Mouse (Mus musculus) embryonic facial prominence, embryonic 13.5 days (tissue): Measurements from ENCODE around the gene Tbc1d10c. TPM values are rescaled to one million over a fixed set of nuclear protein-coding genes. Genes with fewer than 3 reads are reported as not detected.

ENCODE experiments used
- ATAC-seq: fragments of 200-750 bp; cut with Nextera tagmentation; 2 replicates; pipeline ENCODE4 v1.8.0; 2017; ENCODE audit warnings: low read depth; ENCODE audit not compliant: insufficient number of reproducible peaks, insufficient read depth, low FRiP score, low TSS enrichment
- H3K27ac ChIP-seq: fragments of 300-500 bp; sonication (generic); 2 replicates; pipeline ENCODE4 v1.5.1; 2015; ENCODE audit warnings: moderate library complexity, mild to moderate bottlenecking, inconsistent platforms
- H3K27me3 ChIP-seq: fragments of 300-500 bp; sonication (generic); 2 replicates; pipeline ENCODE4 v1.6.1; 2015; ENCODE audit warnings: mild to moderate bottlenecking, inconsistent platforms
- H3K36me3 ChIP-seq: fragments of 300-500 bp; sonication (generic); 2 replicates; pipeline ENCODE4 v1.6.1; 2015; ENCODE audit warnings: mild to moderate bottlenecking, inconsistent platforms
- H3K4me1 ChIP-seq: fragments of 300-500 bp; sonication (generic); 2 replicates; pipeline ENCODE4 v1.6.1; 2015; ENCODE audit warnings: inconsistent platforms
- H3K4me2 ChIP-seq: fragments of 300-500 bp; sonication (generic); 2 replicates; pipeline ENCODE4 v1.6.1; 2015; ENCODE audit warnings: moderate library complexity, mild to moderate bottlenecking, inconsistent platforms
- H3K4me3 ChIP-seq: fragments of 300-500 bp; sonication (generic); 2 replicates; pipeline ENCODE4 v1.5.1; 2015; ENCODE audit warnings: mild to moderate bottlenecking, inconsistent platforms
- H3K9ac ChIP-seq: fragments of 300-500 bp; sonication (generic); 2 replicates; pipeline ENCODE4 v1.6.1; 2015; ENCODE audit warnings: mild to moderate bottlenecking, inconsistent platforms
- H3K9me3 ChIP-seq: fragments of 300-500 bp; sonication (generic); 2 replicates; pipeline ENCODE4 v1.6.1; 2016; ENCODE audit warnings: inconsistent platforms
- WGBS: fragments of 180-500 bp; shearing (Covaris S2); methylation state at CpG from one replicate; pipeline ENCODE4 v1.1.7; 2015; ENCODE audit warnings: mixed read lengths; 5-methylcytosine and 5-hydroxymethylcytosine counted together
- polyA plus RNA-seq: library from polyadenylated mRNA; unstranded; fragments of >200 nt; fragmentation: Nextera tagmentation; extraction: Ambion mirVana; gene quantifications from 2 replicates; pipeline ENCODE4 v1.2.1, GENCODE M21; 2015

The Tbc1d10c gene
- polyA plus RNA-seq, 1 experiment from 2014 or later: 3.1 TPM

DNA sequence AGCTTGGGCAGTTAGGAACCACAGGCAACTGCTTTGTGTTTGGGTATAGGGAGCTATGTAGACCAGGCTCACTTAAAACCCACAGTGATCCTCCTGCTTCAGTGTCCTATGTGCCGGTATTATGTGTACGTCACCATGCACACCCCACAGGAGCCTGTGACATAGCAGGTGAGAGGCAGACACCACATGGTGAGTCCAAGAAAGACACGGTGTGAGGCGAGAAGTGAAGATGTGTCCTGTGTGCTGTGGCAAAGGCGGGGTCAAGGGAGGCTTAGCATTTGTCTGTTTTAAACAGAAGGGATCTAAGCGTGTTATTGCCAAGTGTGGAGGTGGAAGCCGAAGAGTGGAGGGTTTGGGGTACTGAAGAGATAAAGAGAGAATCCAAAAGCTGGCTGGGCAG, 35.7 kb upstream of the Tbc1d10c start:
- Histone ChIP-seq H3K4me2 (no peak overlapping the region), H3K4me1 (peaks cover 23% of the 10 kb centered on the region), H3K9me3 (no peaks in the 10 kb centered on the region), H3K9ac (no peak overlapping the region), H3K36me3 (peaks cover 19% of the 10 kb centered on the region), H3K27ac (no peak overlapping the region), H3K27me3 (peaks cover 10% of the 10 kb centered on the region), H3K4me3 (no peak overlapping the region)
- ATAC-seq: no peak
- WGBS: 92% methylated on average over 7 of the region's 7 CpGs

DNA sequence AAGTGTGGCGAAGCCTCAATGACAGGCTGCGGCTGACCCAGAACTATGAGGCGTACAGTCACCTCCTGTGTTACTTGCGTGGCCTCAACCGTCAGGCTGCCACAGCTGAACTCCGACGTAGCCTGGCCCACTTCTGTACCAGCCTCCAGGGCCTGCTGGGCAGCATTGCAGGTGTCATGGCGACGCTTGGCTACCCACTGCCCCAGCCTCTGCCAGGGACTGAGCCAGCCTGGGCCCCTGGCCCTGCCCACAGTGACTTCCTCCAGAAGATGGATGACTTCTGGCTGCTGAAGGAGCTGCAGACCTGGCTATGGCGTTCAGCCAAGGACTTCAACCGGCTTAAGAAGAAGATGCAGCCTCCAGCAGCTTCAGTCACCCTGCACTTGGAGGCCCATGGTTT, 31.1 kb upstream of the Tbc1d10c start:
- Histone ChIP-seq H3K27me3 (no peaks in the 10 kb centered on the region), H3K9me3 (no peaks in the 10 kb centered on the region), H3K36me3 (peaks cover 24% of the 10 kb centered on the region), H3K9ac (0 out of 2 replicates have a peak overlapping the region, but pooled peaks have one; percentile 11), H3K27ac (no peak overlapping the region), H3K4me1 (peaks cover 50% of the 10 kb centered on the region), H3K4me3 (no peak overlapping the region), H3K4me2 (no peak overlapping the region)
- no peak for ATAC-seq
- 82% methylated on average over 11 of the region's 11 CpGs for WGBS

DNA sequence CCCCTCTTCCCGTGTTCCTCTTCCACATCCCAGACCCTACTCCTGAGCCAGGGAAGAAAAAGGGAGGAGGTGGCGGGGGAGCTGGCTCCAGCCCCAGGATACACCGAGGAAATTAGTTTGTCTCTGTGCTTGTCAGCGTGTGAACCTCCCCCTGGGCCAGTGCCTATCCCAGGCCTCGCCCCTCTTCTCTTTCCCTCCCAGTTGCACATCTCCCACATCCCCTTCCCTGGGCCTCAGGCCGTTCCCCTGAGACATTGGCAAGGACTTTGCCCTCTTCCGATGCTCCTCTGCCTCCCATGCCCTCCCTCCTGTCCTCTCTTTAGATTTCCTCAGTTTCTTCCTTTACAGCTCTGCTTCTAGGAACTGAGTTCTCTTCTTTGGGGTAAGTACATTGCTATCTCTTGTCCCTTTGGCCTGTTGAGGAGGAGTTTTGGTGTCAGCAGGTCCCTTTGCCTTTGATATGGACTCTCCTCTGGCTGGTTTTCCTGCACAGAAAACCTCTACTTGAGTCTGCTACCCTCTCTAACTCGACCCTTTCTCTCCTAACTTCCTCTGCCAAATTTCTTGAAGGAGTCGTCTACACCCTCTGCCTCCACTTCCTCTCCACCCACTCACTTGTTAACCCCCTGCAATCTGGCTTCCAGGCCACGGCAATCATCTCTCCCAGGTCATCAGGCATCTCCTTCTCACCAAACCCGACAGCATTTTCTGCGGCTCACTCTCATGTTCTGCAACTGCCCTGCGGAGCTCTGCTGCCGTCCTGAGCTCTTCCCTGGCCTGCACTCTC, 30.1 kb upstream of the Tbc1d10c start:
- Histone ChIP-seq H3K4me1 (peaks cover 60% of the 10 kb centered on the region), H3K27me3 (no peaks in the 10 kb centered on the region), H3K9ac (peak overlapping the region; percentile 44), H3K27ac (peak overlapping the region; percentile 48), H3K4me3 (no peak overlapping the region), H3K36me3 (peaks cover 24% of the 10 kb centered on the region), H3K9me3 (no peaks in the 10 kb centered on the region), H3K4me2 (peak overlapping the region; percentile 26)
- WGBS: 31% methylated on average over 14 of the region's 14 CpGs
- ATAC-seq: 0 out of 2 replicates have a peak, but pooled peaks have one; percentile 1

DNA sequence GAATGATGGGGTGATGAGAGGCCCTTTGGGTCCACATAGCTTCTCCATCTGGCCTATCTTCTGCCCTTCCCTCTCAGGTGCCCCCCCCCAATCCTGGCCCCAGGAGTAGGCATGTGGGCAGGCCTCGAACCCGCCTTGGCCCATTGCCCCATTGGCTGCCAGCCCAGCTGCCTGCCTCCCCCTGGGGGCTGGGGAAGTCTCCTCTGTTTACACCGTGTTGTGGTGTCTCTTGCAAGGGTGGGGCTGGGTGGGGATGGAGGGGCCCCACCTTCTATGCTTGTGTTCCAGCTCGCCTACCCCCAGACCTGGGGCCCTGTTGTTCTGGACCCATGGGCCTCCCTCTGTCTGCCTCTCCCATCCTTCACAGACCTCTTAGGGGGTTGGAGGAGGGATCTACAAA, 29.3 kb upstream of the Tbc1d10c start:
- 0 out of 2 replicates have a peak, but pooled peaks have one; percentile 7 for ATAC-seq

DNA sequence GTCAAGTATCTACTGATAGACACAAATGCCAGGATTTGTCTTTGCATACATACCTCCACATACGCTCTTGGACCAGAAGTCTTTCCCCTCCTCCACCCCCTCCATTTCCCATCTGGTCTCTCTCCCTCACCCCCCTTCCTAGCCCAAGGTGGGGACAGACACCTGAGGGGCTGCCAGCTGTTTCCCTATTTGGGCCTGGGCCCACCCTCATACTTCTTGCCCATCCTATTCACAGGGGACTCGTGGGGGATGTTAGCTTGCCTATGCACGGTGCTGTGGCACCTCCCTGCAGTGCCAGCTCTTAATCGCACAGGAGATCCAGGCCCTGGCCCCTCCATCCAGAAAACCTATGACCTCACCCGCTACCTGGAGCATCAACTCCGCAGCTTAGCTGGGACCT, 28.9 kb upstream of the Tbc1d10c start:
- Histone ChIP-seq H3K36me3 (peaks cover 24% of the 10 kb centered on the region), H3K27ac (peak overlapping the region; percentile 48), H3K4me2 (peak overlapping the region; percentile 26), H3K9me3 (no peaks in the 10 kb centered on the region), H3K9ac (peak overlapping the region; percentile 44), H3K4me1 (peaks cover 68% of the 10 kb centered on the region), H3K4me3 (0 out of 2 replicates have a peak overlapping the region, but pooled peaks have one; percentile 12), H3K27me3 (no peaks in the 10 kb centered on the region)
- WGBS: 78% methylated on average over 6 of the region's 6 CpGs
- ATAC-seq: no peak

More for the DNA sequence above, 29.3 kb upstream of the Tbc1d10c start:
- Histone ChIP-seq H3K4me2 (peak overlapping the region; percentile 26), H3K9ac (peak overlapping the region; percentile 44), H3K4me3 (0 out of 2 replicates have a peak overlapping the region, but pooled peaks have one; percentile 12), H3K9me3 (no peaks in the 10 kb centered on the region), H3K27me3 (no peaks in the 10 kb centered on the region), H3K36me3 (peaks cover 24% of the 10 kb centered on the region), H3K27ac (peak overlapping the region; percentile 48), H3K4me1 (peaks cover 67% of the 10 kb centered on the region)
- WGBS: 25% methylated on average over 4 of the region's 4 CpGs

DNA sequence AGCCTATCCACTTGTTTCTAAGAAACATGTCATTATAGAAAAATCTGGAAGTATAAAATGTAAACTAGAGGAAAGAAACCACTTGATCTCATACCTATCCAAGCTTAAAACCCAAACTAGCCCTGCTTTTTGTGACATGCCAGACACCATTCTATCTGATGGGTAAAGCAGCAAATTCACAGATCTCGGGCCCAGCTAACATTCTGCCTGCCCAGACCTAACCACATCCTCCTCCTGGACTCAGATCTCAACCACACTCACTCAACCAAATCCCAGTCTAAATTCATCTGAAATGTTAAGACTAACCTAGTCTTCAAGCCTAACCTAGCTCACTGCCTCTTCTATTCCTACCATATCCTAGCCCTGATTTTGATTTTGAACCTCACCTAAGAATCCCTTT, 27.7 kb upstream of the Tbc1d10c start:
- 0 out of 2 replicates have a peak overlapping the region, but pooled peaks have one; percentile 48 for H3K27ac ChIP-seq

DNA sequence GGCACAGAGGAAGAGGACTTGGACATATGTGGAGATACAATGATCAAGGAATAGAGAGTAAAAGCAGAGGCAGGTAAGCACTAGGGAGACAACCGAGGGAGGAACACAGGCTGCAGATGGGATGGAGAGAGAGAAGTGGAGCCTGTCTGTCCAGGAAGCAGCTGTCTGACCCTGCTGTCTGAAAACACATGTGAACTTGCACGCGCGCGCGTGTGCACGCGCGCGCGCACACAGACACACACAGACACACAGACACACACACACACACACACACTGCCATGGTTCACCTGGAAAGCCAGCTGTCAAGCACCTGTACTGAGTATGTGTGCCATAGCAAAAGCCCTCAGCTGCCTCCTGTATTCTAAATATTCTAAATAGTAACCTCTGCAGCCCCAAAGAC, 27.2 kb upstream of the Tbc1d10c start:
- Histone ChIP-seq H3K4me2 (peak overlapping the region; percentile 87; the same call in 1 of the 2 replicates), H3K9ac (0 out of 2 replicates have a peak overlapping the region, but pooled peaks have one; percentile 21), H3K9me3 (no peaks in the 10 kb centered on the region), H3K27ac (peak overlapping the region; percentile 60), H3K27me3 (no peaks in the 10 kb centered on the region), H3K4me3 (no peak overlapping the region; the same call in 1 of the 2 replicates), H3K4me1 (peaks cover 76% of the 10 kb centered on the region), H3K36me3 (peaks cover 19% of the 10 kb centered on the region)
- ATAC-seq: no peak
- 85% methylated on average over 11 of the region's 11 CpGs for WGBS

More for the DNA sequence above, 27.7 kb upstream of the Tbc1d10c start:
- peaks cover 71% of the 10 kb centered on the region for H3K4me1 ChIP-seq
- ATAC-seq: no peak
- H3K27me3 ChIP-seq: no peaks in the 10 kb centered on the region
- 58% methylated on average over 1 of the region's 1 CpGs for WGBS
- H3K9ac ChIP-seq: no peak overlapping the region
- H3K4me2 ChIP-seq: no peak overlapping the region
- no peaks in the 10 kb centered on the region for H3K9me3 ChIP-seq
- H3K4me3 ChIP-seq: no peak overlapping the region
- peaks cover 23% of the 10 kb centered on the region for H3K36me3 ChIP-seq

DNA sequence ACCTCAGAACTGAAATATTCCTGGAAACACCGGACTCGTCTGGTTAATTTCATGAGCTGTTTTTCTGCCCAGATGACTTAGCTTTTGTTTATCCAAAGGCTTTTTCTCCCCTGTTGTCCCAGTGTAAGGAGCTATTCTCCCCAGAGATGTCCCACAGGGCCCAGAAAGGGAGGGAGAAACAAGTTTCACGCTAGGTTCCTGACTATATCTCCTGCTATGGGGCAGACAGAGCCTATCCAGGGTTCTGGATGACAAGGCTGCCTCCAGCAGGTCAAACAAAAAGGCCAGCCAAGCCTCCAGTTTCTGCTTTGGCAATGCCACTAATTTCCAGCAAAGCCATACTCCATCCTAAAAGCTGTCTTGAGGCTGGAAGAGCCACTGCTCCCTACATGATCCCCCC, 26.8 kb upstream of the Tbc1d10c start:
- peaks cover 15% of the 10 kb centered on the region for H3K36me3 ChIP-seq
- H3K4me1 ChIP-seq: peaks cover 81% of the 10 kb centered on the region
- peak overlapping the region; percentile 95; the same call in 1 of the 2 replicates for H3K4me3 ChIP-seq
- H3K9me3 ChIP-seq: no peaks in the 10 kb centered on the region
- 0 out of 2 replicates have a peak overlapping the region, but pooled peaks have one; percentile 21 for H3K9ac ChIP-seq
- peak overlapping the region; percentile 87 for H3K4me2 ChIP-seq
- no peak for ATAC-seq
- H3K27me3 ChIP-seq: no peaks in the 10 kb centered on the region
- 38% methylated on average over 3 of the region's 3 CpGs for WGBS
- peak overlapping the region; percentile 60 for H3K27ac ChIP-seq

DNA sequence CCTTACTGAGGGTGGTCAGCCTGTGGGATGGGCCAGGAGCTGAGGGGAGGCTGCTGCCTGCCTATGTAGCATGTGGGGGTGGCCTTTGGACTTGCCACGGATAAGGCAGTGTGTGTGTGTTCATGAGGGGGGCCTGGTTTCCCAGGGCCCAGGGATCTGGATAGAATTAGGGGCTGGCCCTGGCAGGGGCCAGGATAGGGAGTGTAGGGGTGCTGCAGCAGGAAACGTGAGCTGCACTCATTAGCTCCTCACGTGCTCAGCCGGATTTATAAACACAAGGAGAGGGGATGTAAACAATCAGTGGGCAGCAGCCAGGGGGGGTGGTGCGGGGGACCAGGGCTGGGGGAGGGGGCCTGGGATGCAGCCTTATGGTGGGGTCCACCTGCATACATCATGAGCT, 26.1 kb upstream of the Tbc1d10c start:
- no peaks in the 10 kb centered on the region for H3K27me3 ChIP-seq
- H3K4me2 ChIP-seq: peak overlapping the region; percentile 87
- H3K4me1 ChIP-seq: peaks cover 84% of the 10 kb centered on the region
- no peaks in the 10 kb centered on the region for H3K9me3 ChIP-seq
- peak overlapping the region; percentile 64 for H3K9ac ChIP-seq
- WGBS: 2% methylated on average over 5 of the region's 5 CpGs
- peak overlapping the region; percentile 95 for H3K4me3 ChIP-seq
- peak overlapping the region; percentile 63 for H3K27ac ChIP-seq
- H3K36me3 ChIP-seq: peaks cover 8% of the 10 kb centered on the region
- peak; percentile 37; the same call in 1 of the 2 replicates for ATAC-seq

DNA sequence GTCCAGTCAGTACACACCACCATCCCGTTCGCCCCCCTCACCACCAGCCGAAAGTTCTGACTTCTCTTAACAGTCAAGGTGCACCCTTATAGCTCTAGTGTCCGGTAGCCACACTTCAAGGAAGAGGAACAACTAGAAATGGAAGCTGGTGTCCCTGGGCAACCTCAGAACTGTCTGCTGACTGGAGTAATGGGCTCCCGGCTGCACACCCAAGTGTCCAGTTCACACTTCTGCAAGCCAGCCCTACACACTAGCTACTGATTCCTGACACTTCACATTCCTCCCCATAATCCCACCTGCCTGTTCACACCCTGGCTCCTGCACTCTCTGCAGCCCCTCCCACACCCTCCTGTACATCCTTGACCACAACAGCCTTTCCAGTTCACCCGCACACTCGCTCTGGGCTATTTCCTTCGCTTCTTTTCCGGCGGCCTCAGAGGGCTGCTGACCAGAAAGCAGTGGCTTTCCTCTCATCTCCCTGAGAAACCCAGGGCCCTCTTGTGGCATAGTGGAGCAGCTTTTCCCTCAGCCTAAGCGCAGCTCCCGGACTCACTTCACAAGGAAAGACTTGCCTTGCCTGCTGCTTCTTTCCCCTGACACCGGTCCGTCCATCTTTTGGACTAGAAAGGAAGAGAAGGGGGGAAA, 25.1 kb upstream of the Tbc1d10c start:
- Histone ChIP-seq H3K9me3 (no peaks in the 10 kb centered on the region), H3K4me2 (peak overlapping the region; percentile 87), H3K4me3 (peak overlapping the region; percentile 95), H3K36me3 (no peaks in the 10 kb centered on the region), H3K27me3 (peaks cover 4% of the 10 kb centered on the region; the same call in 1 of the 2 replicates), H3K9ac (peak overlapping the region; percentile 64), H3K27ac (peak overlapping the region; percentile 63), H3K4me1 (peaks cover 86% of the 10 kb centered on the region)
- 17% methylated on average over 14 of the region's 14 CpGs for WGBS
- no peak for ATAC-seq

DNA sequence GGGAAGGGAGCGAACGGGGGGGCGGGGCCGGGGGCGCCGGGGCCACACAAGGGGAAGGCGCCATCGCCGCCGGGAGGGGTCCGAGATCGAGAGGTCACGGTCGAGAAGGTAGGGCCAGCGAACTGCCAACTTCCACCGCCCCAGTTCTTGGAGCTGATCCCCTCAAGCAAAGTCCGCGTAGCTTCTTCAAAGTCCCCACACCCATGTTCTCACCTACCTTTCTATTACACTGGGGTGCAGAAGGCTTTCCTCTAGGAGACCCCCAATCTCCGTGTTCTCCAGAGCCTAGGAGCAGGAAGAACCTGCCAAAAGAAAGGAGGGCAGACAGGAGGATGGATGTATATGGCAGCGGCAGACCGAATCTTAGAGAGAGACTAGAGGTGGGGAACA, 24.4 kb upstream of the Tbc1d10c start:
- H3K27me3 ChIP-seq: peaks cover 4% of the 10 kb centered on the region; the same call in 1 of the 2 replicates
- no peaks in the 10 kb centered on the region for H3K36me3 ChIP-seq
- peak overlapping the region; percentile 87 for H3K4me2 ChIP-seq
- peak overlapping the region; percentile 98 for H3K9ac ChIP-seq
- H3K4me1 ChIP-seq: peaks cover 79% of the 10 kb centered on the region
- H3K9me3 ChIP-seq: no peaks in the 10 kb centered on the region
- ATAC-seq: no peak
- H3K4me3 ChIP-seq: peak overlapping the region; percentile 95
- 1% methylated on average over 15 of the region's 21 CpGs for WGBS
- peak overlapping the region; percentile 97 for H3K27ac ChIP-seq
